Mouse (Mus musculus) heart, postnatal 10 days (tissue): ENCODE data around the gene Serpinb8. TPM values are rescaled to one million over a fixed set of nuclear protein-coding genes. Genes with fewer than 3 reads are reported as not detected.

Experiments
- DNase-seq, 2 experiments: peaks; one replicate each; pipeline ENCODE4 v3.0.0; 2021
- intact Hi-C: fragments of 180-260 bp; cut with DNase I; formaldehyde crosslinking; loops from one replicate; pipeline ENCODE4 v1.15.1; 2025
- total RNA-seq, 2 experiments: library from RNA; stranded (reverse); gene quantifications; 2 replicates each; pipeline ENCODE4 v1.2.3; 2021

Gene Serpinb8
- total RNA-seq, result 1 to 10 TPM; 3.1 to 6.3 TPM

DNA sequence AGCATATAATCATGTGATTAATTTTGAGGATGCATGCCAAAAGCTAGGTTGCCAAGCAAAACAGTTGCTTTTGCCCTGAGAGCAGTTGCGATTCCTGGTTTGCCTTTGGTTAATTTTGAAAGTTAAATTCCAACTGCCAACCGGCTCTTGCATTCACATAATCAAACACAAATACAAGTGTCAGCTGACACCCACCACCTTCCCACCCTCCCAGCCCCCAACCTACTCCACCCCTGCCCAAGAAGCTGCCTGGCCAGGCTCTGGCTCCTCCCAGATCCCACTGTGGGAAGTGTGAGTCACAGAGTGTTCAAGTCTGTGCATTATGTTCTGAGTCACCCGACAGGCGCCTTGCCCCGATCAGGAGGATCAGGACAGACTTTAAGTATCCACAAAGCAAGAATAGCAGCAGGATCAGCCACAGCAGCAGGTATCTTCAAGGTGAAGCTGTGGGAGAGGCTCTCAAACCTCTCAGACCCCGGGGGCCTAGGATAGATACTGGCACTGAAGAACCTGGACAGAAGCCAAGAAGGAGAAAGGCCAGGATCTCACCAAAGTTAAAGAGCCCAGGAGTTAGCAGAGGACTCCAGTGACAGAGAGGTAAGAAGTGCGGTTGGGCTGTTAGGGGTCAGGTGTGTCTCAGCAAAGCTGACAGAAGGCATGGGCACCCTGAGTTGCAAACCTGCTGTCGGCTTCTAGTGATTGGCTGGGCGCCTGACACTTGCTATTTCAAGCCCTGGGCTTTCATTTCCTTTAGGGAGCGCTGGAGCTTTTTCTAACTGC, at the start of gene Serpinb8:
TSS of gene Serpinb8 (plus strand) at position 316 of the 780 bp plus-strand sequence.
- intact Hi-C loops, result loop anchor here (10.0 kb wide), 1 partner anchor 345 kb away; no protein-coding TSS in a partner anchor
- DNase-seq, result peak; percentile 48 to 61

GRCm38 (mm10) chr1:107559494-107559893, 30.3 kb upstream of the Serpinb8 start:
- intact Hi-C loops, result no loop called here
- DNase-seq, result no peak

DNA sequence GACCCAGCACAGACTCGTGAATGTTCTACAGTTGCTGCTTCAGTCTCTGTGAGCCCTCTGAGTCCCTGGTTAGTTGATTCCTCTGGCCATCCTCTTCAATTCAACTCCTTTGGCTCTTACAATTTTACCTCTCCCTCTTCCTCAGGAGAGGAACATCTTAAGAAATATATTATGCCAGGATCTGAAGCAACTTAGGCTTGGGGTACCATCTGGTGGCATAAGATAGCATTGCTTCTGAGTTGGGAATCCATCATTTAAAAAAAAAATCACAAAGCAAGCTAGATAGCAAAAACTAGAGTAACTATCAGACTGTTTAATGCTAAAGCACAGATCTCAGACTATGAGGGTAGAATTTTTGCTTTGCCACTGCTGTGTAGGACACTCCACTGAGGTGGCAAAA, 27.7 kb upstream of the Serpinb8 start:
- DNase-seq, result no peak
- intact Hi-C loops, result no loop called here

DNA sequence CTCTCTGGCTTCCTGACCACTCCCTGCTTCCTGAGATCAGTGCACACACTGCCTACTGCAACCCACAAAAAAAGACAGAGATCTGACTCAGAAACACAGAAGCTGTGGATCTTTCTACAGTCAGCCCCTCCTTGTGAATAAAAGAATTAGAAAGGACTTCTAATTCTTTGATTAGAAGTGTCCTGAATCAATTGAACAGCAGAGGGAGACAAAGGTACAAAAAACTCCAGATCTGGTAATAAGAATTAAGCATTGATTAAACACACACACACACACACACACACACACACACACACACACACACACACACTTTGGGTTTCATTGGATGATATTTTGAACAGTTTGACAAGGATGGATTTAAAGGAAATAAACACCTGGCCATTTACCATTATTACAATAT, 24.2 kb upstream of the Serpinb8 start:
- DNase-seq, result no peak
- intact Hi-C loops, result loop anchor here (2.0 kb wide), 1 partner anchor 33 kb away; no protein-coding TSS in a partner anchor

DNA sequence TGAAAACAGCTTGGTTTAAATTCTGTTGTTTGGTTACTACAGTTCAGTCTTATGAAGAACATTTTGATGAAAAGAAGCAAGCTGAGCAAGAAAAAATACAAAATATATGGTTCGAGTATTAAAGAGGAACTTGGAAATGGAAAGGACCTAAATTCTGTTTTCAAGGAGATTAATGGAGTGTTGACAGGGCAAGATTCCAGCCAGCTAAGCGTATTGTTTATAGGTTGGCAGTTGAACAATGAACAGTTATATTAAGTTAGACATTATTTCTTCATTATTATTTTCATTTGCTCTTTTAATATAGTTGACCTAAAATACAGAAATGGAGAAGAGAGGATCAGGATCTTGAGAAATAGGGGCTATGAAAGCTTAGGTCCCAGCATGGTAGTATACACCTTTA, 13.7 kb upstream of the Serpinb8 start:
- DNase-seq, result no peak

GRCm38 (mm10) chr1:107577514-107577913, 12.3 kb upstream of the Serpinb8 start:
- intact Hi-C loops, result no loop called here
- no peak for DNase-seq

More for the DNA sequence above, 13.7 kb upstream of the Serpinb8 start:
- intact Hi-C loops, result no loop called here

DNA sequence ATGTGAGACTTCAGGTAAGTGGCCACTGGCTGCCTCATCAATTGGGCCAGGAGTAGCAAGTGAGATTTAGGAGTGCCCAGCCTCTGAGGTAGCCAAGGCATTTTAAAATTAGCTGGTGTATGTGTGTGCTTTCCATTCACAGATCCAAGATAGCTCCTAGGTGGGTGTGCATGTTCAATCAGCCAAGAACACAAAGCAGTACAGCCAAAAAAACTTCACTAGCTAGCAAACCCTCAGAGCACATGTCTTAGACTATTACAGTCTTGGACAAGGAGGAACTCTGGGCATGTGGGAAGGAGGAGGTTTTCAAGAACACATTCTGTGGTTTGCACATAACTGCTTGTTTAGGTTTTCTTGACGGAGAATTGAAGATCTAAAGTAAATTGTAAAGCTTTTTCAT, 8.6 kb upstream of the Serpinb8 start:
- no peak for DNase-seq

DNA sequence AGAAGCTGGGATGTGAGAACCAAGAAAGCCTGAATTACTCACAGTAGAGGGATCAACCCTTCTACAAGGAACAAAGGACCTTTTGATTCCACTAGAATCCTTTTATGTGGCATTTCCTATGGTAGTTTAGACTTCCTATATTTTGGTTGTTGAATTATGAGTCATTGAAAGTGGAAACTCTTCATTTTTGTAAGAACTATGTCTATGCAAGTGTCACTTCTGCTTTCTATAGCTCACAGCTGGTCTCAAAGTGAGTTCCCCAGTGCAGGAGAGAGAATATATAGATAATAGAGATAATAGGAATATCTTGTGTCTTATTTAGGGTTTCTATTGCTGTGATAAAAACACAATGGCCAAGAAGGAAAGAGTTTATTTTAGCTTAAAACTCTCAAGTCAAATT, 6.9 kb upstream of the Serpinb8 start:
- intact Hi-C loops, result no loop called here
- no peak for DNase-seq

More for the DNA sequence above, 8.6 kb upstream of the Serpinb8 start:
- intact Hi-C loops, result no loop called here

DNA sequence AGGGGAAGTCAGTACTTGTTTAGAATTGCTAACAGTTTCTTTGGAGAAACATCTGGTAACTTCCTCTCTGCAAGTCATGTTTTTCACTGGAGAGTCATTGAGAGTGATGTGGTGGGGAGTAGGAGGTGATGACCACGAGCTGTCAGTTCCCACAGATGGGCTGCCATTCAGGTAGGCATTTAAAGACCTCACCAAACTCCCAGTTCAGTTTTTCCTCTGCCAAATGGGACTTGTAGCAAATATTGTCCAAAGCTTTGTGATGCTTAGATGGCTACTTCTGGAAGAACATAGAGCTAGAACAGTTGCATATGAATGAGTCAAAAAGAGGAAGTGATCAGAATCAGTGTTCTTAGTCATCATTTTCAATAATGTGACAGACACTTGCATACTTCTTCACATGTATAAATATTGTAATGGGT, 5.8 kb upstream of the Serpinb8 start:
- intact Hi-C loops, result no loop called here
- no peak for DNase-seq

DNA sequence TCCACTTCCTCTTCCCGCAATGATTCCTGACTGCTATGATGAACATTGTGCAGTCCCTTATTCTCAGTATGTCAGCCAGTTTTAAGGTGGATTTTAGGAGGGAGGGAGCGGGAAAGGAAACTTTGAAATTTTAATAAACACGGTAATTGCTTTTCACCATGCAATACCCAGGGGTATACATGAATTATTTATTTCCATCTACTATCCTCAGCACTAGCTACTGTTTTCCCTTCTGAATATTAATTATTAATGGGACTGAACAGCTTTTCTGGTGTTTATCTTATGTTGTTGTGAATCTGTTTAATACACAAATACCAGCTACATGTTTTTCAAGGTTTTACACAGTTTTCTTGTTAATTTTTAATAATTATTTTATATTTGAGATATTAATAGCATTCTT, 4.9 kb upstream of the Serpinb8 start:
- intact Hi-C loops, result no loop called here
- no peak for DNase-seq

DNA sequence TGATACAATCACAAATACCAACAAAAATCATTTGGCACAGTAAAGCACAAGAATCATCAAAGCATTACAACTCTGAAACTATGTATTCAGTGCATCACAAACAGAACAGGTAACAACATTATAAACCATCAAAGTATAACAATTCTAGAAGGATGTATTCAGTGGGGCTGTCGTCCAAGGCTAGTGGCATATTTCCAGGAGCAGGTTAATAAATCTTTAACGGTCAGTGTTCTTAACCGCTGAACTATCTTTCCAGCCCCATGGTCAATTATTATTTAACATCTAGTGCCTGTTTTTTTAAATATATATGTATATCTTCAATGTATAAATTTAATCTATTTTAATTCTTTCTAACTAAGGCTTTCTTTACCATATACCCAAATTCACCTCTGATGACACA, 3.6 kb upstream of the Serpinb8 start:
- DNase-seq, result no peak
- intact Hi-C loops, result no loop called here

- intact Hi-C loops, result no loop called here
- no peak for DNase-seq
These were observed 1.6 kb upstream of the Serpinb8 start for GRCm38 (mm10) chr1:107588206-107588605.

- no peak for DNase-seq
- intact Hi-C loops, result no loop called here
These were observed 1.2 kb upstream of the Serpinb8 start for GRCm38 (mm10) chr1:107588642-107589041.

- DNase-seq, result peak in 1 of 2 experiments; percentile 5
- intact Hi-C loops, result loop anchor here (10.0 kb wide), 1 partner anchor 348 kb away; no protein-coding TSS in a partner anchor
These were observed 2.8 kb downstream of the Serpinb8 start for GRCm38 (mm10) chr1:107592644-107593043.

DNA sequence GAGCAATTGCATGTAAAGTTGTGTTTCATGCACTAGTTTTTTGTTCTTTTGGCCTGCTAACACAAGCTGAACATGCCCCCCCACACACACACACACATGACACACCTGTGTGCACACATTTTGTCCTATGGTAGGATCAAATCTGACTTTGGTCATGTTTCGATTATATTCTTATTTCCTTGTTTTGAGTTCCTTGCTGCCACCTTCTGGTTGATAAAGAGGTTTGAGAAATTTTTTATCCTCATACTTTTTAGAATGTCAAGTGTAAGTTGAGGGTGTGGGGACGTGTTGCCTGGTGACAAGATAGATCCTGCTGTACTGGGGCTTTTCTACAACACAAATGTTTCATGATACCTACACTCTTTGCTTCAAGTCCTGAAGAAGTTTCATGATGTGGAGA, 3.7 kb downstream of the Serpinb8 start:
- no peak for DNase-seq
- intact Hi-C loops, result loop anchor here (10.0 kb wide), 1 partner anchor 349 kb away; no protein-coding TSS in a partner anchor

DNA sequence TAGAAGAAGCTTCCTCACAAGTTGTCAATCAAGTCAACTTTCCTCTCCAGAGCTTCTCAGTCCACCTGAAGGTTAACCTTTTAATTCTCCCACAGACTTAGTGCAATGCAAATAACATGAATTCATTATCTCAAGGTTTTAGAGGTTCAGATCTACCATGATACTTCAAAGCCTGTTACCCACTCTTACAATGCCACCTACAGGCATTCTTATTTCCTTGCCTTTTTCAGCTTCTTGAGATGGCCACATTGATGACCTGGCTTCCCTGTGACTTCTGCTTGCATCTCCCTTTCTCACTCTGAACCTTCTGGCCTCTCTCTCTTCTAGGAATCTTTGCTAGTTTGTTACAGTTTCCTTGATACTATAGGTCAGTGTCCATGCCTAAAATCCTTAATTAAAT, 7.1 kb downstream of the Serpinb8 start:
- DNase-seq, result no peak
- intact Hi-C loops, result loop anchor here (10.0 kb wide), 1 partner anchor 352 kb away; no protein-coding TSS in a partner anchor

GRCm38 (mm10) chr1:107598476-107598875, 8.7 kb downstream of the Serpinb8 start:
- intact Hi-C loops, result loop anchor here (2.0 to 10.0 kb wide), 2 partner anchors 34 to 354 kb away; no protein-coding TSS in a partner anchor
- peak; percentile 7 for DNase-seq

DNA sequence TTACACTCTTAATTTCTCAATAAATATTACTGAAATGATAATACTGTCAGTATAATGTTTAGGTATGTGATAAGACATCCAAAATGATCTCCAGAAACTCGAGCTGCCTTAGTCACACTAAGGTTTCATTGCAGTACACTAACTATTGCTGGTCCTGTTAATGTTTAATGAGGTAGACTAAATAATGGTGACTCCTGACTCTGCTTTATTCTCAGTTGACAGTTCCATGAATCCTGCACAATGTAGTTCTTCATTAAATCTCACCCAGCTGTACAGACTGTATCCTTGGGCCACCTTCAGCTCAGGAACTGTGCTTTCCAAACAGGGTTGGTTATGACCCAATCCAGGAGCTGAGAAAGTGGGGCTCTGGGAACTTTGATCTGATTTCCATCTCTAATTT, 19.1 kb downstream of the Serpinb8 start:
- DNase-seq, result no peak
- intact Hi-C loops, result no loop called here

- no peak for DNase-seq
- intact Hi-C loops, result no loop called here
These were observed 24.3 kb downstream of the Serpinb8 start for GRCm38 (mm10) chr1:107614087-107614486.

GRCm38 (mm10) chr1:107622017-107622416, 32.2 kb downstream of the Serpinb8 start:
- intact Hi-C loops, result no loop called here
- DNase-seq, result no peak

GRCm38 (mm10) chr1:107635936-107636335, 46.1 kb downstream of the Serpinb8 start:
- DNase-seq, result peak; percentile 2 to 7
- intact Hi-C loops, result loop anchor here (5.0 kb wide), 1 partner anchor 1191 kb away; no protein-coding TSS in a partner anchor

GRCm38 (mm10) chr1:107638056-107638455, 48.2 kb downstream of the Serpinb8 start:
- intact Hi-C loops, result loop anchor here (5.0 kb wide), 1 partner anchor 1189 kb away; no protein-coding TSS in a partner anchor
- DNase-seq, result no peak
